Mouse (Mus musculus) ES-E14 (cell line): ENCODE measurements at regions not wholly inside any gene's neighbourhood (a gene's known extent, or its start where the extent isn't known, plus 50 kb on each side); places are given as distances from the start of the nearest gene placed in this dataset.

Experiments used
- DNase-seq: peaks from one replicate; pipeline ENCODE4 v3.0.0-alpha.2; 2013; ENCODE audit warnings: low read depth, low spot score
- H3K27ac ChIP-seq: 2 replicates; pipeline ENCODE4 v1.5.1; 2012; ENCODE audit warnings: low read depth, mild to moderate bottlenecking, low read length, moderate library complexity, mixed read lengths; ENCODE audit not compliant: poor library complexity, insufficient read depth, severe bottlenecking
- H3K36me3 ChIP-seq: 2 replicates; pipeline ENCODE4 v1.6.1; 2012; ENCODE audit warnings: mild to moderate bottlenecking, low read length, moderate library complexity, mixed read lengths; ENCODE audit not compliant: control insufficient read depth, poor library complexity, insufficient read depth, severe bottlenecking
- H3K4me1 ChIP-seq, 2 experiments: fragments of 150-350 bp in 1 of 2; sonication (generic) in 1 of 2; 2 replicates each; pipeline ENCODE4 v1.6.1; 2012; ENCODE audit warnings: low read length in 2 of 2, mild to moderate bottlenecking in 1 of 2, mixed read lengths in 1 of 2; ENCODE audit not compliant: control insufficient read depth in 2 of 2, insufficient read depth in 2 of 2, poor library complexity in 1 of 2
- H3K4me3 ChIP-seq, 2 experiments: fragments of 150-350 bp in 1 of 2; sonication (generic) in 1 of 2; 2 replicates each; pipeline ENCODE4 v1.5.1; 2012; ENCODE audit warnings: low read length in 2 of 2, low read depth in 1 of 2, mild to moderate bottlenecking in 1 of 2, mixed read lengths in 1 of 2; ENCODE audit not compliant: insufficient read depth in 1 of 2, poor library complexity in 1 of 2, severe bottlenecking in 1 of 2
- H3K9ac ChIP-seq: 2 replicates; pipeline ENCODE4 v1.6.1; 2012; ENCODE audit warnings: low read depth, mild to moderate bottlenecking, low read length, mixed read lengths; ENCODE audit not compliant: poor library complexity, insufficient read depth, severe bottlenecking
- H3K9me3 ChIP-seq: fragments of 150-350 bp; sonication (generic); 2 replicates; pipeline ENCODE4 v1.6.1; 2012; ENCODE audit warnings: low read depth, mild to moderate bottlenecking, low read length; ENCODE audit not compliant: control insufficient read depth, insufficient read depth
- CHD2 ChIP-seq: IDR thresholded peaks from 2 replicates; pipeline ENCODE4 v1.6.1; 2014; ENCODE audit warnings: mild to moderate bottlenecking, low read depth, low read length, inconsistent platforms
- HCFC1 ChIP-seq: IDR thresholded peaks from 2 replicates; pipeline ENCODE4 v1.6.1; 2012; ENCODE audit warnings: low read length, inconsistent platforms, borderline replicate concordance; ENCODE audit not compliant: insufficient read depth
- MAFK ChIP-seq: IDR thresholded peaks from 2 replicates; pipeline ENCODE4 v1.6.1; 2014; ENCODE audit warnings: mild to moderate bottlenecking, low read depth, low read length, inconsistent platforms; ENCODE audit not compliant: insufficient read depth
- ZC3H11A ChIP-seq: IDR thresholded peaks from 2 replicates; pipeline ENCODE4 v1.6.1; 2012; ENCODE audit warnings: low read depth, mild to moderate bottlenecking, inconsistent platforms, low read length, borderline replicate concordance
- ZNF384 ChIP-seq: IDR thresholded peaks from 2 replicates; pipeline ENCODE4 v1.6.1; 2012; ENCODE audit warnings: low read depth, low read length, inconsistent platforms
- in situ Hi-C, 2 experiments: fragments of 600-800 bp; cut with MboI; formaldehyde crosslinking; loops; one replicate each; pipeline ENCODE4 v1.15.1; 2025; ENCODE audit warnings: low sequenced_read_pairs in 2 of 2, inconsistent platforms in 1 of 2; ENCODE audit not compliant: unreplicated experiment in 2 of 2

- in situ Hi-C loops: no loop called here
- Histone ChIP-seq H3K9me3 (no peaks in the 10 kb centered on the region), H3K4me3 (no peak overlapping the region), H3K27ac (no peak overlapping the region), H3K36me3 (no peaks in the 10 kb centered on the region), H3K4me1 (no peaks in the 10 kb centered on the region; a peak in 1 of 4 replicates), H3K9ac (no peak overlapping the region)
- no peak for DNase-seq
- TF ChIP-seq HCFC1 (no peak), CHD2 (no peak), ZNF384 (no peak), ZC3H11A (no peak), MAFK (no peak)
Observed at GRCm38 (mm10) chr4:22986763-22987468, 498.8 kb upstream of the Pou3f2 start.

GRCm38 (mm10) chr4:22973585-22974116 is 485.5 kb upstream of the Pou3f2 start:
- Histone ChIP-seq H3K9me3 (no peaks in the 10 kb centered on the region), H3K9ac (no peak overlapping the region), H3K36me3 (no peaks in the 10 kb centered on the region), H3K4me3 (no peak overlapping the region), H3K4me1 (no peaks in the 10 kb centered on the region), H3K27ac (no peak overlapping the region)
- in situ Hi-C loops: no loop called here
- TF ChIP-seq CHD2: no peak
- TF ChIP-seq ZC3H11A: no peak
- no peak for TF ChIP-seq MAFK
- no peak for TF ChIP-seq HCFC1
- TF ChIP-seq ZNF384: no peak
- DNase-seq: no peak

- in situ Hi-C loops: no loop called here
- TF ChIP-seq HCFC1 (no peak), CHD2 (no peak), MAFK (no peak), ZC3H11A (no peak), ZNF384 (no peak)
- Histone ChIP-seq H3K9me3 (no peaks in the 10 kb centered on the region), H3K4me1 (no peaks in the 10 kb centered on the region), H3K4me3 (no peak overlapping the region), H3K36me3 (no peaks in the 10 kb centered on the region), H3K9ac (no peak overlapping the region), H3K27ac (no peak overlapping the region)
- DNase-seq: no peak
Observed at GRCm38 (mm10) chr4:22972784-22973584, 484.8 kb upstream of the Pou3f2 start.

- Histone ChIP-seq H3K9ac (no peak overlapping the region), H3K27ac (no peak overlapping the region), H3K36me3 (no peaks in the 10 kb centered on the region), H3K9me3 (no peaks in the 10 kb centered on the region), H3K4me3 (no peak overlapping the region), H3K4me1 (no peaks in the 10 kb centered on the region)
- TF ChIP-seq CHD2 (no peak), ZNF384 (no peak), MAFK (no peak), ZC3H11A (no peak)
- in situ Hi-C loops: no loop called here
- no peak for DNase-seq
Observed at GRCm38 (mm10) chr4:22971127-22971526, 483.0 kb upstream of the Pou3f2 start.

GRCm38 (mm10) chr4:22970495-22970894 is 482.3 kb upstream of the Pou3f2 start:
- no peak for DNase-seq
- H3K9me3 ChIP-seq: no peaks in the 10 kb centered on the region
- no peak for TF ChIP-seq ZC3H11A
- TF ChIP-seq HCFC1: no peak
- TF ChIP-seq MAFK: no peak
- TF ChIP-seq CHD2: no peak
- TF ChIP-seq ZNF384: no peak
- H3K4me3 ChIP-seq: no peak overlapping the region
- in situ Hi-C loops: no loop called here
- no peak overlapping the region for H3K9ac ChIP-seq
- H3K36me3 ChIP-seq: no peaks in the 10 kb centered on the region
- no peaks in the 10 kb centered on the region for H3K4me1 ChIP-seq
- H3K27ac ChIP-seq: no peak overlapping the region
